Mouse (Mus musculus): ENCODE measurements around the gene Hist1h3a. TPM values are rescaled to one million over a fixed set of nuclear protein-coding genes. Genes with fewer than 3 reads are reported as not detected.

Hist1h3a gene
- polyA plus RNA-seq, 1 experiment from 2014 or later = 1.9 TPM

GRCm38 (mm10) chr13:23739922-23740252 is 22.3 kb downstream of the Hist1h3a start:
- Histone ChIP-seq H3K9ac (peak overlapping the region; percentile 98), H3K4me3 (peak overlapping the region; percentile 74), H3K27me3 (replicated peaks) (no peaks in the 10 kb centered on the region), H3K36me3 (no peaks in the 10 kb centered on the region), H3K27ac (replicated peaks) (peak overlapping the region; percentile 100), H3K4me1 (peaks cover 32% of the 10 kb centered on the region), H3K9me3 (no peaks in the 10 kb centered on the region), H3K4me2 (peak overlapping the region; percentile 98)
- no peak for ATAC-seq (ENCODE audit: extremely low read depth, insufficient number of reproducible peaks, low FRiP score, low TSS enrichment)
- WGBS = under 1% methylated on average over 14 of the region's 14 CpGs

- H3K27me3 ChIP-seq (replicated peaks) = no peaks in the 10 kb centered on the region
- peaks cover 28% of the 10 kb centered on the region for H3K4me1 ChIP-seq
- H3K4me3 ChIP-seq = peak overlapping the region; percentile 74
- H3K4me2 ChIP-seq = peak overlapping the region; percentile 98
- peak overlapping the region; percentile 100 for H3K27ac ChIP-seq (replicated peaks)
- H3K9ac ChIP-seq = peak overlapping the region; percentile 98
- no peaks in the 10 kb centered on the region for H3K36me3 ChIP-seq
- peak; percentile 79 for ATAC-seq (ENCODE audit: extremely low read depth, insufficient number of reproducible peaks, low FRiP score, low TSS enrichment)
- WGBS = under 1% methylated on average over 39 of the region's 39 CpGs
- H3K9me3 ChIP-seq = no peaks in the 10 kb centered on the region
These were observed 22.9 kb downstream of the Hist1h3a start for GRCm38 (mm10) chr13:23739069-23739921.

GRCm38 (mm10) chr13:23738677-23739068 is 23.5 kb downstream of the Hist1h3a start, which contains the start of gene Hist1h1c:
Hist1h1c (plus strand) TSS chr13:23738808.
- H3K9ac ChIP-seq = peak within 1 kb of the TSS; percentile 98
- H3K4me1 ChIP-seq = peaks cover 23% of the 10 kb centered on the region
- peak within 1 kb of the TSS; percentile 98 for H3K4me2 ChIP-seq
- no peaks in the 10 kb centered on the region for H3K9me3 ChIP-seq
- ATAC-seq (ENCODE audit: extremely low read depth, insufficient number of reproducible peaks, low FRiP score, low TSS enrichment) = peak; percentile 76
- under 1% methylated on average over 38 of the region's 38 CpGs for WGBS
- no peaks in the 10 kb centered on the region for H3K27me3 ChIP-seq (replicated peaks)
- H3K27ac ChIP-seq (replicated peaks) = peak within 1 kb of the TSS; percentile 100
- H3K36me3 ChIP-seq = no peaks in the 10 kb centered on the region
- peak within 1 kb of the TSS; percentile 74 for H3K4me3 ChIP-seq

GRCm38 (mm10) chr13:23738041-23738440 is 24.1 kb downstream of the Hist1h3a start:
- peak overlapping the region; percentile 98 for H3K4me2 ChIP-seq
- H3K4me1 ChIP-seq = peaks cover 23% of the 10 kb centered on the region
- peak overlapping the region; percentile 100 for H3K27ac ChIP-seq (replicated peaks)
- H3K27me3 ChIP-seq (replicated peaks) = no peaks in the 10 kb centered on the region
- 19% methylated on average over 4 of the region's 4 CpGs for WGBS
- ATAC-seq (ENCODE audit: extremely low read depth, insufficient number of reproducible peaks, low FRiP score, low TSS enrichment) = no peak
- H3K36me3 ChIP-seq = no peaks in the 10 kb centered on the region
- peak overlapping the region; percentile 98 for H3K9ac ChIP-seq
- no peaks in the 10 kb centered on the region for H3K9me3 ChIP-seq
- H3K4me3 ChIP-seq = peak overlapping the region; percentile 74

- Histone ChIP-seq H3K9ac (no peak overlapping the region), H3K4me2 (no peak overlapping the region)
- WGBS = 87% methylated on average over 5 of the region's 5 CpGs
These were observed 25.1 kb downstream of the Hist1h3a start for GRCm38 (mm10) chr13:23737091-23737490.

GRCm38 (mm10) chr13:23732156-23732804 is 29.9 kb downstream of the Hist1h3a start:
- Histone ChIP-seq H3K27ac (replicated peaks) (no peak overlapping the region), H3K36me3 (no peaks in the 10 kb centered on the region), H3K9ac (no peak overlapping the region), H3K4me2 (no peak overlapping the region), H3K4me3 (no peak overlapping the region), H3K9me3 (no peaks in the 10 kb centered on the region), H3K27me3 (replicated peaks) (no peaks in the 10 kb centered on the region), H3K4me1 (peaks cover 11% of the 10 kb centered on the region)
- WGBS = 21% methylated on average over 8 of the region's 8 CpGs
- no peak for ATAC-seq (ENCODE audit: extremely low read depth, insufficient number of reproducible peaks, low FRiP score, low TSS enrichment)

More at GRCm38 (mm10) chr13:23737091-23737490, 25.1 kb downstream of the Hist1h3a start:
- ATAC-seq (ENCODE audit: extremely low read depth, insufficient number of reproducible peaks, low FRiP score, low TSS enrichment) = no peak
- peaks cover 19% of the 10 kb centered on the region for H3K4me1 ChIP-seq
- no peaks in the 10 kb centered on the region for H3K27me3 ChIP-seq (replicated peaks)
- H3K4me3 ChIP-seq = no peak overlapping the region
- H3K36me3 ChIP-seq = no peaks in the 10 kb centered on the region
- H3K27ac ChIP-seq (replicated peaks) = no peak overlapping the region
- no peaks in the 10 kb centered on the region for H3K9me3 ChIP-seq

- no peak overlapping the region for H3K9ac ChIP-seq
- no peak for ATAC-seq (ENCODE audit: extremely low read depth, insufficient number of reproducible peaks, low FRiP score, low TSS enrichment)
- WGBS = 16% methylated on average over 8 of the region's 8 CpGs
- H3K4me3 ChIP-seq = no peak overlapping the region
- no peaks in the 10 kb centered on the region for H3K9me3 ChIP-seq
- no peaks in the 10 kb centered on the region for H3K36me3 ChIP-seq
- peaks cover 11% of the 10 kb centered on the region for H3K4me1 ChIP-seq
- H3K27me3 ChIP-seq (replicated peaks) = no peaks in the 10 kb centered on the region; the same call in 1 of the 2 replicates
- H3K27ac ChIP-seq (replicated peaks) = no peak overlapping the region
- H3K4me2 ChIP-seq = peak overlapping the region; percentile 36
These were observed 31.7 kb downstream of the Hist1h3a start for GRCm38 (mm10) chr13:23730479-23730878.

GRCm38 (mm10) chr13:23729706-23730105 is 32.5 kb downstream of the Hist1h3a start:
- H3K27me3 ChIP-seq (replicated peaks) = no peaks in the 10 kb centered on the region; the same call in 1 of the 2 replicates
- H3K4me2 ChIP-seq = no peak overlapping the region
- H3K4me1 ChIP-seq = peaks cover 14% of the 10 kb centered on the region
- no peak overlapping the region for H3K9ac ChIP-seq
- no peaks in the 10 kb centered on the region for H3K36me3 ChIP-seq
- no peak overlapping the region for H3K27ac ChIP-seq (replicated peaks)
- no peaks in the 10 kb centered on the region for H3K9me3 ChIP-seq
- H3K4me3 ChIP-seq = no peak overlapping the region
- WGBS = 83% methylated on average over 5 of the region's 5 CpGs
- no peak for ATAC-seq (ENCODE audit: extremely low read depth, insufficient number of reproducible peaks, low FRiP score, low TSS enrichment)

GRCm38 (mm10) chr13:23729192-23729525 is 33.0 kb downstream of the Hist1h3a start:
- H3K4me3 ChIP-seq = no peak overlapping the region

GRCm38 (mm10) chr13:23728472-23729191 is 33.6 kb downstream of the Hist1h3a start:
- Histone ChIP-seq H3K27ac (replicated peaks) (no peak overlapping the region), H3K9me3 (no peaks in the 10 kb centered on the region), H3K4me1 (peaks cover 25% of the 10 kb centered on the region), H3K4me2 (no peak overlapping the region), H3K36me3 (no peaks in the 10 kb centered on the region), H3K27me3 (replicated peaks) (no peaks in the 10 kb centered on the region; the same call in 1 of the 2 replicates), H3K9ac (no peak overlapping the region), H3K4me3 (no peak overlapping the region)
- ATAC-seq (ENCODE audit: extremely low read depth, insufficient number of reproducible peaks, low FRiP score, low TSS enrichment) = no peak
- WGBS = 68% methylated on average over 18 of the region's 18 CpGs

More at GRCm38 (mm10) chr13:23729192-23729525, 33.0 kb downstream of the Hist1h3a start:
- H3K4me2 ChIP-seq = no peak overlapping the region
- no peaks in the 10 kb centered on the region; the same call in 1 of the 2 replicates for H3K27me3 ChIP-seq (replicated peaks)
- no peak overlapping the region for H3K27ac ChIP-seq (replicated peaks)
- no peaks in the 10 kb centered on the region for H3K36me3 ChIP-seq
- ATAC-seq (ENCODE audit: extremely low read depth, insufficient number of reproducible peaks, low FRiP score, low TSS enrichment) = no peak
- WGBS = 86% methylated on average over 9 of the region's 9 CpGs
- no peaks in the 10 kb centered on the region for H3K9me3 ChIP-seq
- peaks cover 19% of the 10 kb centered on the region for H3K4me1 ChIP-seq
- no peak overlapping the region for H3K9ac ChIP-seq

GRCm38 (mm10) chr13:23725213-23725612 is 37.0 kb downstream of the Hist1h3a start:
- Histone ChIP-seq H3K27me3 (replicated peaks) (no peaks in the 10 kb centered on the region; the same call in 1 of the 2 replicates), H3K9ac (no peak overlapping the region), H3K4me1 (peaks cover 21% of the 10 kb centered on the region), H3K9me3 (no peaks in the 10 kb centered on the region), H3K27ac (replicated peaks) (no peak overlapping the region), H3K4me2 (no peak overlapping the region), H3K36me3 (no peaks in the 10 kb centered on the region), H3K4me3 (no peak overlapping the region)
- ATAC-seq (ENCODE audit: extremely low read depth, insufficient number of reproducible peaks, low FRiP score, low TSS enrichment) = no peak
- WGBS = no CpG with 5 or more reads among the region's 1 CpGs

All from heart, embryonic 13.5 days (tissue).